Mouse (Mus musculus): Measurements from ENCODE around the gene Kcne1.

GRCm38 (mm10) chr16:92348941-92349340 lies 10.3 kb downstream of the Kcne1 start:
- TF ChIP-seq CTCF (IDR thresholded peaks at IDR 0.05 in 2 of 3, conservative IDR thresholded peaks at IDR 0.05 in 1 of 3; ENCODE audit: control insufficient read depth in 1 of 3, insufficient read depth in 1 of 3, low read depth in 2 of 3, low read length in 3 of 3, poor library complexity in 1 of 3, severe bottlenecking in 1 of 3), result no peak
- no peak for TF ChIP-seq CHD1 (IDR thresholded peaks at IDR 0.05; ENCODE audit: low read depth, low read length)
- TF ChIP-seq UBTF (IDR thresholded peaks at IDR 0.05; ENCODE audit: borderline replicate concordance, insufficient read depth, low read depth, low read length), result no peak
- no peak for TF ChIP-seq E2F4 (IDR thresholded peaks at IDR 0.05; ENCODE audit: borderline replicate concordance, low read depth, low read length)
- no peak for TF ChIP-seq USF1 (IDR thresholded peaks at IDR 0.05; ENCODE audit: low read depth, low read length)
- no peak for TF ChIP-seq KAT2A (conservative IDR thresholded peaks at IDR 0.05; ENCODE audit: low read depth, low read length)
- no peak for TF ChIP-seq ELF1 (IDR thresholded peaks at IDR 0.05; ENCODE audit: low read depth, low read length)
- no peak for TF ChIP-seq SMC3 (IDR thresholded peaks at IDR 0.05; ENCODE audit: low read depth, low read length)
- no peak for TF ChIP-seq GATA1 (IDR thresholded peaks at IDR 0.05; ENCODE audit: low read depth, low read length)
- TF ChIP-seq POLR2A (IDR thresholded peaks at IDR 0.05; ENCODE audit: control insufficient read depth in 1 of 2, insufficient read depth in 1 of 2, low read depth in 1 of 2, low read length in 2 of 2, poor library complexity in 1 of 2), result no peak
- TF ChIP-seq MAZ (IDR thresholded peaks at IDR 0.05; ENCODE audit: low read depth, low read length), result no peak
